Mouse (Mus musculus) MEL (cell line): Measurements from ENCODE around the gene Lca5.

Experiments used
- JUND ChIP-seq: IDR thresholded peaks from 2 replicates; pipeline ENCODE4 v1.6.1; 2011; ENCODE audit warnings: low read depth, mild to moderate bottlenecking, improper control_type of control experiment, low read length
- MAX ChIP-seq: IDR thresholded peaks from 2 replicates; pipeline ENCODE4 v1.6.1; 2011; ENCODE audit warnings: low read length, improper control_type of control experiment
- POLR2A ChIP-seq, 2 experiments: IDR thresholded peaks; 2 replicates each; pipeline ENCODE4 v1.6.1; 2011 to 2012; ENCODE audit warnings: low read length in 2 of 2, mild to moderate bottlenecking in 2 of 2, control low read depth in 1 of 2, improper control_type of control experiment in 1 of 2, low read depth in 1 of 2, moderate library complexity in 1 of 2; ENCODE audit not compliant: control insufficient read depth in 1 of 2, insufficient read depth in 1 of 2, poor library complexity in 1 of 2
- SIN3A ChIP-seq: IDR thresholded peaks from 2 replicates; pipeline ENCODE4 v1.6.1; 2012; ENCODE audit warnings: low read length, improper control_type of control experiment, inconsistent platforms
- USF1 ChIP-seq: IDR thresholded peaks from 2 replicates; pipeline ENCODE4 v1.6.1; 2014; ENCODE audit warnings: low read depth, mild to moderate bottlenecking, inconsistent platforms, low read length, improper control_type of control experiment, moderate library complexity

DNA sequence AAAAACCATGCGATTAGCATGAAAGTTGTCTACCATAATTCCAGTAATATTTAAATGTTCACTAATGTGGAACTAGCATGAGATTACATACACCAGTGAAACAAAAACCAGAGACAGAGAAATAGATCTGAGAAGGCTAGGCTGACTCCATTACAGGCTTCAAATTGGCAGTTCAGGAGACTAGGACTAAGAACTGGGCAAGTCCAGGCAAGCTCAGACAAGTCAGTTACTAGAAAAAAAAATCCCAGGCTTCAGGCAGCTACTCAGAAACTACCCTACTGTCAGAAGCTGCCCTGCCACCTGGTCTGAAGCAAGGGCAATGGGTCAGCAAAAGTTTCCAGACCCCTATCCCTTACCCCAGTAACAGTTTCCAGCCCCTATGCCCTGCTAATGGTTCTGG, 44.4 kb upstream of the Lca5 start:
- TF ChIP-seq MAX (no peak), JUND (no peak), POLR2A (IDR thresholded peaks at IDR 0.05; ENCODE audit: control insufficient read depth in 1 of 2, insufficient read depth in 1 of 2, low read depth in 1 of 2, low read length in 2 of 2, poor library complexity in 1 of 2) (no peak), SIN3A (no peak), USF1 (no peak)
